Mouse (Mus musculus) heart, postnatal 0 days (tissue): ENCODE results near the gene Ubtf. TPM values are rescaled to one million over a fixed set of nuclear protein-coding genes. Genes with fewer than 3 reads are reported as not detected.

ENCODE experiments used
- ATAC-seq: fragments of 200-750 bp; cut with Nextera tagmentation; 2 replicates; pipeline ENCODE4 v1.8.0; 2017; ENCODE audit warnings: low read depth, moderate number of reproducible peaks, moderate library complexity; ENCODE audit not compliant: insufficient read depth
- DNase-seq: peaks from one replicate; pipeline ENCODE4 v3.0.0-alpha.2; 2016; ENCODE audit warnings: low spot score
- H3K27ac ChIP-seq: fragments of 300-500 bp; sonication (generic); 2 replicates; pipeline ENCODE4 v1.5.1; 2014; ENCODE audit warnings: low read depth, mild to moderate bottlenecking
- H3K27me3 ChIP-seq: fragments of 300-500 bp; sonication (generic); 2 replicates; pipeline ENCODE4 v1.6.1; 2014; ENCODE audit warnings: low read length, mixed read lengths; ENCODE audit not compliant: control insufficient read depth, insufficient read depth
- H3K36me3 ChIP-seq: fragments of 300-500 bp; sonication (generic); replicated peaks from 2 replicates; pipeline ENCODE4 v1.6.1; 2014; ENCODE audit warnings: low read length, mixed read lengths; ENCODE audit not compliant: control insufficient read depth, insufficient read depth
- H3K4me1 ChIP-seq: fragments of 300-500 bp; sonication (generic); 2 replicates; pipeline ENCODE4 v1.6.1; 2014; ENCODE audit warnings: antibody characterized with exemption; ENCODE audit not compliant: control insufficient read depth, insufficient read depth
- H3K4me2 ChIP-seq: fragments of 300-500 bp; sonication (generic); 2 replicates; pipeline ENCODE4 v1.6.1; 2014; ENCODE audit warnings: low read depth, mild to moderate bottlenecking, low read length, moderate library complexity
- H3K4me3 ChIP-seq: fragments of 300-500 bp; sonication (generic); 2 replicates; pipeline ENCODE4 v1.5.1; 2014; ENCODE audit warnings: low read depth, low read length
- H3K9ac ChIP-seq: fragments of 300-500 bp; sonication (generic); replicated peaks from 2 replicates; pipeline ENCODE4 v1.6.1; 2014; ENCODE audit warnings: low read depth, low read length, mixed read lengths
- H3K9me3 ChIP-seq: fragments of 300-500 bp; sonication (generic); replicated peaks from 2 replicates; pipeline ENCODE4 v1.6.1; 2016; ENCODE audit warnings: low read length; ENCODE audit not compliant: control insufficient read depth
- CTCF ChIP-seq: IDR thresholded peaks from 2 replicates; pipeline ENCODE4 v1.5.1; 2016; ENCODE audit warnings: antibody characterized with exemption, control low read depth, low read depth
- EP300 ChIP-seq: IDR thresholded peaks from 2 replicates; pipeline ENCODE4 v1.6.1; 2016; ENCODE audit warnings: antibody characterized with exemption, low read depth
- WGBS: fragments of 180-500 bp; shearing (Covaris S2); extraction: QIAGEN DNeasy Blood & Tissue Kit; methylation state at CpG from one replicate; pipeline ENCODE4 v1.1.7; 2014; 5-methylcytosine and 5-hydroxymethylcytosine counted together
- polyA plus RNA-seq: library from polyadenylated mRNA; unstranded; fragments of >200 nt; fragmentation: Nextera tagmentation; extraction: Ambion mirVana; gene quantifications from 2 replicates; pipeline ENCODE4 v1.2.1, GENCODE M21; 2015
- total RNA-seq: library from RNA; depleted of rRNA; stranded (reverse); fragments of >200 nt; gene quantifications from 2 replicates; pipeline ENCODE4 v1.2.3, GENCODE M21; 2014; ENCODE audit warnings: low replicate concordance

The Ubtf gene
- total and polyA plus RNA-seq, 2 experiments from 2014 or later: 34.5 to 42.5 TPM

DNA sequence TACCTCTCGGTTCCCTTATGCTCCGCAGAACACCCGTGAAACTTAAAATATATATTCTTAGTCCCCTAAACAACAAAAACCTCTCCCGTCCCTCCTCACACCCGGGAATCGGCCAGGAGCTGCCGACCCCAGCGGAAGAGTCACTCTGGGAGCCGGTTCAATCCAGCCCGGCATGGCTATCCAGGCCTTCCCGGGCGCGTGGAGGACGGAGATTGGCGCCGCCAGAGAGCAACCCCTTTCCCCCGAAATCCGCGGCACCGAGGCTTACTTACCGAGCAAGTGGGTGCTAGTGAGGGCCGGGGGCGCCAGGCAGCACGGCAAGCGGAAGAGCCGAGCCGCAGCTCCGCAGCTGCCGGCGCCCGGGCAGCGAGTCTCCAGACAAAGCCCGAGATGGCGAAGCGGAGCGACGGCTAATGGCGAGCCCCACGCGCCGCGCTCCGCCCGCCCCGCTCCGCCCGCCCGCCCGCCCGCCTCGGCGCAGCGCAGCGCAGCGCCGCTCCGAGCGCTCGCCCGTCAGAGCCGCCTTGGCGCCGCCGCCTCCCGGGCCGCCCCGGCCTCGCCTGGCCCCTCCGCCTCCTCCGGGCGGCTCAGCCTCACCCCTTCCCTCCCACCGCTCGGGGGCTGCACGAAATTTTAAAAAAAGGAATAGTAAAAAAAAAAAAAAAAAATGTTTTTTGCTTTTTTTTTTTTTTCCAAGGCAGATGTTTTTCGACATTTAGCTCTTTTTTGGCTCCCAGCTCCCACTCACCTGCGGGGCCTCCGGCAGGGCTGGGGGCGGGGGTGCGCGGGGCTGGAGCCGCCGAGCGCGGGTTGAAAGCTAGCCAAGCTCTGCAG is 749 bp downstream of the Ubtf start:
- Histone ChIP-seq H3K27ac (peak overlapping the region; percentile 98), H3K4me3 (peak overlapping the region; percentile 90)
- ATAC-seq: peak; percentile 14; the same call in 1 of the 2 replicates

GRCm38 (mm10) chr11:102317901-102318575 is 1.5 kb downstream of the Ubtf start:
- DNase-seq (peak; percentile 69), ATAC-seq (peak; percentile 45)
- WGBS: 0% methylated on average over 46 of the region's 77 CpGs
- Histone ChIP-seq H3K36me3 (peaks cover 23% of the 10 kb centered on the region), H3K4me3 (peak overlapping the region; percentile 90), H3K4me2 (peak overlapping the region; percentile 84), H3K27me3 (no peaks in the 10 kb centered on the region), H3K4me1 (peaks cover 5% of the 10 kb centered on the region; the same call in 1 of the 2 replicates), H3K9ac (peak overlapping the region; percentile 97), H3K27ac (peak overlapping the region; percentile 98), H3K9me3 (no peaks in the 10 kb centered on the region)
- TF ChIP-seq EP300: no peak
- no peak for TF ChIP-seq CTCF

More for the DNA sequence above, 749 bp downstream of the Ubtf start:
- peaks cover 5% of the 10 kb centered on the region; the same call in 1 of the 2 replicates for H3K4me1 ChIP-seq
- under 1% methylated on average over 69 of the region's 84 CpGs for WGBS
- peak overlapping the region; percentile 97 for H3K9ac ChIP-seq
- H3K36me3 ChIP-seq: peaks cover 16% of the 10 kb centered on the region
- TF ChIP-seq EP300 (no peak), CTCF (no peak)
- H3K4me2 ChIP-seq: peak overlapping the region; percentile 84
- H3K27me3 ChIP-seq: no peaks in the 10 kb centered on the region
- no peaks in the 10 kb centered on the region for H3K9me3 ChIP-seq
- DNase-seq: peak; percentile 31

DNA sequence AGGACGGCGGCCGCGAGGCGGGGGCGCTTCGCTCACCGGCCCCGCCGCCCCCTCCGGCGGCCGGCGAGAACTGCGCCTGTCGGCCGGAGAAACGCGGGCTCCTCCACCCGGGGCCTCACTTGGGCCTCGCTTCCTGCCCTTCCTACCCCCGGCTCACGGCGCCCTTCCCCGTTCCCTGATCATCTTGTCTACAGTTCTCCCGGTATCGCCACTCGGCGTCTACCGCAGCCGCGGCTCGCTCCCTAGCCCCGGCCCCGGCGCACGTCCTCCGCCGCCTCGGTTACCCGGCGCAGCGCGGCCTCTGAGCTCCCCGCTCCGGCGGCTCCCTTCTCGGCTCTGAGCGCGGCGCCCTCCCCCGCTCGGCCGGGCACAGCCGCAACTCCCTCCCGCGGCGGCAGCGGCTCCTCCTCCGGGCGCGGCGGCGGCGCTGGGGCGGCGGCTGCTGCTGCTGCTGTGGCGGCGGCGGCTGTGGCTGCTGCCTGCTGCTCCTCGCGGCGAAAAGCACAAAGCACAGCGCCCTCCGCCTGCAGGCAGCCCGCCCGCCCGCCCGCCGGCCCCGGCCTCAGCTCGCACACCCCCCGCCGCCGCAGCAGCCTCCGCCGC is 2.1 kb downstream of the Ubtf start:
- Histone ChIP-seq H3K4me3 (peak overlapping the region; percentile 90), H3K36me3 (peaks cover 29% of the 10 kb centered on the region), H3K4me2 (peak overlapping the region; percentile 84), H3K27ac (peak overlapping the region; percentile 98), H3K27me3 (no peaks in the 10 kb centered on the region), H3K9me3 (no peaks in the 10 kb centered on the region), H3K4me1 (peaks cover 5% of the 10 kb centered on the region; the same call in 1 of the 2 replicates), H3K9ac (peak overlapping the region; percentile 97)
- under 1% methylated on average over 36 of the region's 87 CpGs for WGBS
- DNase-seq (peak; percentile 71), ATAC-seq (peak; percentile 5; the same call in 1 of the 2 replicates)
- TF ChIP-seq CTCF: no peak
- no peak for TF ChIP-seq EP300

- Histone ChIP-seq H3K9ac (peak overlapping the region; percentile 97), H3K27me3 (no peaks in the 10 kb centered on the region), H3K4me3 (peak overlapping the region; percentile 90), H3K4me2 (peak overlapping the region; percentile 84), H3K4me1 (peaks cover 5% of the 10 kb centered on the region; the same call in 1 of the 2 replicates), H3K36me3 (peaks cover 35% of the 10 kb centered on the region), H3K27ac (peak overlapping the region; percentile 98), H3K9me3 (no peaks in the 10 kb centered on the region)
- under 1% methylated on average over 54 of the region's 80 CpGs for WGBS
- no peak for TF ChIP-seq CTCF
- TF ChIP-seq EP300: peak; percentile 60; the same call in 1 of the 2 replicates
- DNase-seq (peak; percentile 86), ATAC-seq (peak; percentile 38)
These were observed 2.8 kb downstream of the Ubtf start for GRCm38 (mm10) chr11:102316572-102317297.
